Mouse (Mus musculus): ENCODE measurements around the gene Llph. TPM values are rescaled to one million over a fixed set of nuclear protein-coding genes. Genes with fewer than 3 reads are reported as not detected.

The Llph gene
- polyA plus RNA-seq, 1 experiment, result 28.3 TPM

DNA sequence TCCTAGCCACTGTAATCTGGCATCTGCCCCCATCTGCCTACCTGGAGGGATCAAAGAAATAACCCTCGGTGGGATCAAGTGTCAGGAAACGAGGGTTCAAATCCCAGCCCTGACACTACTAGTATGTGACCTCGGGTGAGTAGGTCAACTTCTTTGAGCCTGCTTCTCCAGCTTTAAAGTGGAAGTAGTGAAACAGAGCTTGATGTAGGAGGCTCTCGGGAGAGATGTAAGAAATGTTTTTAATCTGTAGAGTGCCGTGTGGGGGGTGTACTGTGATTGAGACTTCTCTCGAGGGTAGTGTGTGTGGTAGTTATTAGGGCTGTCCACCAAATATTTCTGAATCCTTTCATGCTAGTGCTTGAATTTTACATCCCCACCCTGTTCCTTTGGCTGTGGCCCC is 15.6 kb downstream of the Llph start:
- Histone ChIP-seq H3K79me2 (ENCODE audit: control insufficient read depth, insufficient read depth) (no peaks in the 10 kb centered on the region), H3ac (ENCODE audit: control insufficient read depth, insufficient read length) (no peak overlapping the region), H3K4me2 (ENCODE audit: low read depth) (no peak overlapping the region), H3K4me3 (no peak overlapping the region), H3K36me3 (ENCODE audit: control insufficient read depth, insufficient read depth) (no peaks in the 10 kb centered on the region), H3K27me3 (ENCODE audit: control insufficient read depth, insufficient read depth, insufficient read length) (peaks cover 28% of the 10 kb centered on the region)
- TF ChIP-seq POLR2AphosphoS2 (IDR thresholded peaks at IDR 0.05; ENCODE audit: insufficient read length, low read depth), result no peak
- TF ChIP-seq MYOG (IDR thresholded peaks at IDR 0.05; ENCODE audit: control insufficient read depth in 1 of 3, insufficient read depth in 1 of 3, insufficient read length in 2 of 3, low read depth in 2 of 3), result no peak

DNA sequence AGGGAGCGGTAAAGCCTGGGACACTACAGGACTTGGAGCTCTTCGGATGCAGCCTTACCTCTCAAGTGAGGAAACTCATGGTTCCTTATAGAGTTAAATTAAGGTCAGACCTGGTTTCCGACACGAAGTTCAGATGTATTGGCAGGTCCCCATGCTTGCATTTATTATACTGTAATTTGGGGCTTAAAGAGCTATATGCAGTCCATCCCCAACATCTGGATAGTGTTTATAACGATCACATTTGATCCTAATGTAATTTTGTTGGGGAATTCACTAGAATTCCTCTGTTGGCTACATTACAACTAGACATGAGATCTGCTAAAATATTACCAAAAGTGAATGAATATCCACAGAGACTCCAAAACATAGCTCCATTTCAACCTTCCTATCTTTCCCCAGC is 18.8 kb downstream of the Llph start:
- no peaks in the 10 kb centered on the region for H3K79me2 ChIP-seq (ENCODE audit: control insufficient read depth, insufficient read depth)
- H3K4me2 ChIP-seq (ENCODE audit: low read depth), result no peak overlapping the region
- no peak overlapping the region for H3ac ChIP-seq (ENCODE audit: control insufficient read depth, insufficient read length)
- H3K36me3 ChIP-seq (ENCODE audit: control insufficient read depth, insufficient read depth), result no peaks in the 10 kb centered on the region
- H3K27me3 ChIP-seq (ENCODE audit: control insufficient read depth, insufficient read depth, insufficient read length), result peaks cover 17% of the 10 kb centered on the region
- TF ChIP-seq POLR2A (IDR thresholded peaks at IDR 0.05; ENCODE audit: insufficient read length, low read depth), result no peak
- TF ChIP-seq E2F4 (IDR thresholded peaks at IDR 0.05; ENCODE audit: insufficient read depth), result no peak
- TF ChIP-seq MYOD1 (IDR thresholded peaks at IDR 0.05; ENCODE audit: control insufficient read depth in 1 of 3, insufficient read length in 2 of 3, low read depth in 2 of 3), result no peak
- no peak for TF ChIP-seq MYOG (IDR thresholded peaks at IDR 0.05; ENCODE audit: control insufficient read depth in 1 of 3, insufficient read depth in 1 of 3, insufficient read length in 2 of 3, low read depth in 2 of 3)
- no peak for TF ChIP-seq TCF3 (IDR thresholded peaks at IDR 0.05; ENCODE audit: insufficient read length, low read depth)
- no peak for TF ChIP-seq MAX (IDR thresholded peaks at IDR 0.05; ENCODE audit: low read depth)
- no peak for TF ChIP-seq CEBPB (IDR thresholded peaks at IDR 0.05; ENCODE audit: insufficient read depth, poor library complexity, severe bottlenecking)
- TF ChIP-seq REST (IDR thresholded peaks at IDR 0.05; ENCODE audit: insufficient read depth, insufficient read length), result no peak
- TF ChIP-seq TCF12 (IDR thresholded peaks at IDR 0.05; ENCODE audit: insufficient read depth, poor library complexity, severe bottlenecking), result no peak
- TF ChIP-seq USF1 (IDR thresholded peaks at IDR 0.05; ENCODE audit: low read depth), result no peak
- TF ChIP-seq POLR2AphosphoS2 (IDR thresholded peaks at IDR 0.05; ENCODE audit: insufficient read length, low read depth), result no peak
- no peak for TF ChIP-seq SRF (IDR thresholded peaks at IDR 0.05; ENCODE audit: control insufficient read depth, insufficient read length, low read depth)
- no peak overlapping the region for H3K4me3 ChIP-seq

DNA sequence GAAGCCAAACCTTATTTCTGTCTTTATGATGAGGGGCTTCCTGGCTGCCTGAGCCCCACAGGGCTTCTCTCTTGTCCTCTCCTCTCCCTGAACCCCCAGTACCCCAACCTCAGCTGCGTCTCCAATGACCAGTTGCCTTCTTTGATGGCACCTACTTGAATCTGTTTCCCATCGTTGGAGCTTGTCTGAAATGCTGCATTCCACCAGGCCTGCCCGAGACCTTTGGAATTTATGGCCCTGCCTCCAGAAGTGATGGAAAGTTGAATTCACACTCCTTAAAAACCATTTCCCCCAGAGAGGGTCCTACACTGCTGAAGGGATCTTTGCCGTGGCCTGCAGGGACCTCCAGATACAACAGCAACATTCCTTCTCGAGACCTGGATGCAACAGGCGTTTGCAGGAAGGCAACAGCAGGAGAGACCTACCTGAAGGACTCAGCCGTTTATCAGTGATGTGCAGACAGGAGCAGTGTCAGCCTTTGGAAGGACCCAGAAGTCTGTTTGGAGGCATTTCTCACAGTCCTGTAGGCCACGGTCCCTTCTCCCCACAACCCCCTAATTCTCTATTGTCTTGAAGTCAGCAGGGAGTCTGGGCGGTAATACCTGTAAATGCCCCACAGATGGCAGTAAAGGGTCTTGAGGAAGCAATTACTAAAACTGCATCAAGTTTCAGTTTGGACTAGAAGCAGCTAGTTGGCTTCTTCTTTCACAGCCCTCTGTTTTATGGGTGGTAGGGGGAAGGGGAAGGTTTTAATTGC is 20.3 kb downstream of the Llph start:
- Histone ChIP-seq H3K27me3 (ENCODE audit: control insufficient read depth, insufficient read depth, insufficient read length) (peaks cover 12% of the 10 kb centered on the region), H3K4me2 (ENCODE audit: low read depth) (no peak overlapping the region), H3K79me2 (ENCODE audit: control insufficient read depth, insufficient read depth) (no peaks in the 10 kb centered on the region), H3K36me3 (ENCODE audit: control insufficient read depth, insufficient read depth) (no peaks in the 10 kb centered on the region), H3ac (ENCODE audit: control insufficient read depth, insufficient read length) (no peak overlapping the region), H3K4me3 (no peak overlapping the region)
- TF ChIP-seq USF1 (IDR thresholded peaks at IDR 0.05; ENCODE audit: low read depth) (no peak), MAX (IDR thresholded peaks at IDR 0.05; ENCODE audit: low read depth) (no peak), POLR2AphosphoS2 (IDR thresholded peaks at IDR 0.05; ENCODE audit: insufficient read length, low read depth) (no peak), MYOD1 (IDR thresholded peaks at IDR 0.05; ENCODE audit: control insufficient read depth in 1 of 3, insufficient read length in 2 of 3, low read depth in 2 of 3) (no peak), REST (IDR thresholded peaks at IDR 0.05; ENCODE audit: insufficient read depth, insufficient read length) (no peak), POLR2A (IDR thresholded peaks at IDR 0.05; ENCODE audit: insufficient read length, low read depth) (no peak), TCF12 (IDR thresholded peaks at IDR 0.05; ENCODE audit: insufficient read depth, poor library complexity, severe bottlenecking) (no peak), TCF3 (IDR thresholded peaks at IDR 0.05; ENCODE audit: insufficient read length, low read depth) (no peak), MYOG (IDR thresholded peaks at IDR 0.05; ENCODE audit: control insufficient read depth in 1 of 3, insufficient read depth in 1 of 3, insufficient read length in 2 of 3, low read depth in 2 of 3) (no peak), SRF (IDR thresholded peaks at IDR 0.05; ENCODE audit: control insufficient read depth, insufficient read length, low read depth) (no peak), E2F4 (IDR thresholded peaks at IDR 0.05; ENCODE audit: insufficient read depth) (no peak), CEBPB (IDR thresholded peaks at IDR 0.05; ENCODE audit: insufficient read depth, poor library complexity, severe bottlenecking) (no peak)

DNA sequence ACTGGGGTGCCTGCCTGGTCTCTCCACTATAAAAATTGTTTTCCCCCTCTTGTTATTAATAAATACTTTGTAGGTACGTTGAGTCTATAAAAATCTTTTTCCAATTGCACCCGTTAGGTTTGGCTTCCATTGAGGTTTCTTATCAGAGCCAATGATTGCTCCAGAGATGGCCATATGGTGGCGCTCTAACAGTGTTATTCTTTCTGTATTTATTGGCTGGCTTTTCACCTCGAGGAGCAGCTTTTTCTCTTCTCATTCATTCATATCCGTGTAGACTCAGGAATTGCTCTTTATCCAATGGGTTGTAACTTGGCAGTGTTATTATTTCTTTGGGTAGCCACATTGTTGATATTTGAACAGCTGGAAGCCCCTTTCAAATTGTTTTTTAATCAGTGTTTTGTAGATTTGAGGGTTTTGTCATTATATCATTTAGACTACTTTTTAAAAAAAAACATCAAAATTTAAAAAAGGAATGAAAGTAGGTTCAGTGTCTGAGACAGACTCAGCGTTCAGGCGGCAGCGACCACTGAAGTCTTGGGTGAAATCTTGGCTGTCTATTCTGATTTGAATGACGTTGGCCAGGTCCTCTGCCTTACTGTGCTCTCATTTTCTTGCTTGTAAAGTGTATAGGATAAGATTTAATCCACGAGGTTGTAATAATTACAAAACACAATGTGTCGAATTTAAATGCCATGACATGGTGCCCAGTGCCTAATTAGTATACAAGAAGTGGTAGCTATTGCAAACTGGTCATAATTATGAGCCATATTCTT is 24.2 kb downstream of the Llph start:
- Histone ChIP-seq H3K4me2 (ENCODE audit: low read depth) (no peak overlapping the region), H3K27me3 (ENCODE audit: control insufficient read depth, insufficient read depth, insufficient read length) (peaks cover 8% of the 10 kb centered on the region), H3ac (ENCODE audit: control insufficient read depth, insufficient read length) (no peak overlapping the region), H3K36me3 (ENCODE audit: control insufficient read depth, insufficient read depth) (no peaks in the 10 kb centered on the region), H3K79me2 (ENCODE audit: control insufficient read depth, insufficient read depth) (no peaks in the 10 kb centered on the region), H3K4me3 (no peak overlapping the region)
- TF ChIP-seq SRF (IDR thresholded peaks at IDR 0.05; ENCODE audit: control insufficient read depth, insufficient read length, low read depth) (no peak), MAX (IDR thresholded peaks at IDR 0.05; ENCODE audit: low read depth) (no peak), TCF3 (IDR thresholded peaks at IDR 0.05; ENCODE audit: insufficient read length, low read depth) (no peak), MYOG (IDR thresholded peaks at IDR 0.05; ENCODE audit: control insufficient read depth in 1 of 3, insufficient read depth in 1 of 3, insufficient read length in 2 of 3, low read depth in 2 of 3) (no peak), USF1 (IDR thresholded peaks at IDR 0.05; ENCODE audit: low read depth) (no peak), E2F4 (IDR thresholded peaks at IDR 0.05; ENCODE audit: insufficient read depth) (no peak), CEBPB (IDR thresholded peaks at IDR 0.05; ENCODE audit: insufficient read depth, poor library complexity, severe bottlenecking) (no peak), POLR2AphosphoS2 (IDR thresholded peaks at IDR 0.05; ENCODE audit: insufficient read length, low read depth) (no peak), POLR2A (IDR thresholded peaks at IDR 0.05; ENCODE audit: insufficient read length, low read depth) (no peak), REST (IDR thresholded peaks at IDR 0.05; ENCODE audit: insufficient read depth, insufficient read length) (no peak), TCF12 (IDR thresholded peaks at IDR 0.05; ENCODE audit: insufficient read depth, poor library complexity, severe bottlenecking) (no peak), MYOD1 (IDR thresholded peaks at IDR 0.05; ENCODE audit: control insufficient read depth in 1 of 3, insufficient read length in 2 of 3, low read depth in 2 of 3) (no peak)
